Mouse (Mus musculus): ENCODE data around the gene Ppp1r3f. TPM values are rescaled to one million over a fixed set of nuclear protein-coding genes. Genes with fewer than 3 reads are reported as not detected.

Gene Ppp1r3f
- total and polyA plus RNA-seq, 2 experiments from 2014 or later: 1.5 to 3.5 TPM

DNA sequence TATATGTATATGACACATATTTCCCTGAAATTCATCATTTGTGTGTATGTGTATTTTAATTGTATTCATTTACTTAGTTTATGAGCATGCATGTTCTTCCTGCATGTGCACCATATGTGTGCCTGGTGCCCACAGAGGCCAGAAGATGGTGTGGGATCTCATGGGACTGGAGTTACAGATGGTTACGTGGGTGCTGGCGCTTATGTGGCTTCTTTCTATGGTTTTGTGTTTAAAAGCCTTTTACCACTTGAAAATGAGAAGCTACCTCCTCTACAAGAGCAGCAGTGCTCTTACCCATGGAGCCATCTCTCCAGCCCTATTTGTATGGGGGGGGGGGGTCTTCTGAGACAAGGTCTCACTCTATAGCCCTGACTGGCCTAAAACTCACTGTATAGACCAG, 7.1 kb upstream of the Ppp1r3f start:
- H3K27ac ChIP-seq (ENCODE audit: low read depth): no peak overlapping the region
- TF ChIP-seq CTCF (IDR thresholded peaks at IDR 0.05; ENCODE audit: low read depth): no peak
- TF ChIP-seq EP300 (IDR thresholded peaks at IDR 0.05; ENCODE audit: low read depth): no peak
- DNase-seq (ENCODE audit: low spot score) (no peak), ATAC-seq (ENCODE audit: insufficient read depth, low read depth) (no peak)
- WGBS: 72% methylated on average over 2 of the region's 2 CpGs
- no peaks in the 10 kb centered on the region for H3K4me1 ChIP-seq (ENCODE audit: control insufficient read depth, insufficient read depth)
- H3K4me3 ChIP-seq (ENCODE audit: low read depth, low read length): no peak overlapping the region
- H3K9me3 ChIP-seq (replicated peaks; ENCODE audit: control insufficient read depth, low read length): no peaks in the 10 kb centered on the region
- H3K27me3 ChIP-seq (ENCODE audit: control insufficient read depth, insufficient read depth, low read length): no peaks in the 10 kb centered on the region
- no peaks in the 10 kb centered on the region for H3K36me3 ChIP-seq (replicated peaks; ENCODE audit: control insufficient read depth, insufficient read depth, low read length)
- H3K9ac ChIP-seq (replicated peaks; ENCODE audit: low read depth, low read length): no peak overlapping the region
- H3K4me2 ChIP-seq (ENCODE audit: low read depth, low read length): no peak overlapping the region

DNA sequence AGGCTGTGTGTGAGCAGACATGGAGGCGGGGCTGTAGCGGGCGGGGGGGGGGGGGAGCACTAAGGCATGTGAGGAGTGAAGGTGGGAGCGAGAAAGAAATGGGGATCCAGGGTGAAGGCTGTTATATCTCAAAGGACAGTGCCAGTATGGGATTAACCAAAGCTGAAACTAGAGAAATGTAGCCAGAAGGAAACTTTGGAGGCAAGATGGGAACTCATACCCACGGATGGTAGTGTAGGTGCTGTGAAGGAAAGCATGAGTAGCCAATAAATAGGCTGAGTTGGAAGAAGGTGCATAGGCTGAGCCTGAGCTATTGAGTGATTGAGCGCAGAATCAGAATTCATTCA, 775 bp upstream of the Ppp1r3f start:
- Histone ChIP-seq H3K9me3 (replicated peaks; ENCODE audit: control insufficient read depth, low read length) (no peaks in the 10 kb centered on the region), H3K4me1 (ENCODE audit: control insufficient read depth, insufficient read depth) (peaks cover 4% of the 10 kb centered on the region; the same call in 1 of the 2 replicates), H3K27me3 (ENCODE audit: control insufficient read depth, insufficient read depth, low read length) (no peaks in the 10 kb centered on the region), H3K9ac (replicated peaks; ENCODE audit: low read depth, low read length) (no peak overlapping the region), H3K36me3 (replicated peaks; ENCODE audit: control insufficient read depth, insufficient read depth, low read length) (no peaks in the 10 kb centered on the region), H3K4me2 (ENCODE audit: low read depth, low read length) (peak overlapping the region; percentile 67), H3K4me3 (ENCODE audit: low read depth, low read length) (peak overlapping the region; percentile 70), H3K27ac (ENCODE audit: low read depth) (no peak overlapping the region)
- ATAC-seq (ENCODE audit: insufficient read depth, low read depth): no peak
- no peak for DNase-seq (ENCODE audit: low spot score)
- TF ChIP-seq EP300 (IDR thresholded peaks at IDR 0.05; ENCODE audit: low read depth) (no peak), CTCF (IDR thresholded peaks at IDR 0.05; ENCODE audit: low read depth) (no peak)
- 30% methylated on average over 5 of the region's 6 CpGs for WGBS

DNA sequence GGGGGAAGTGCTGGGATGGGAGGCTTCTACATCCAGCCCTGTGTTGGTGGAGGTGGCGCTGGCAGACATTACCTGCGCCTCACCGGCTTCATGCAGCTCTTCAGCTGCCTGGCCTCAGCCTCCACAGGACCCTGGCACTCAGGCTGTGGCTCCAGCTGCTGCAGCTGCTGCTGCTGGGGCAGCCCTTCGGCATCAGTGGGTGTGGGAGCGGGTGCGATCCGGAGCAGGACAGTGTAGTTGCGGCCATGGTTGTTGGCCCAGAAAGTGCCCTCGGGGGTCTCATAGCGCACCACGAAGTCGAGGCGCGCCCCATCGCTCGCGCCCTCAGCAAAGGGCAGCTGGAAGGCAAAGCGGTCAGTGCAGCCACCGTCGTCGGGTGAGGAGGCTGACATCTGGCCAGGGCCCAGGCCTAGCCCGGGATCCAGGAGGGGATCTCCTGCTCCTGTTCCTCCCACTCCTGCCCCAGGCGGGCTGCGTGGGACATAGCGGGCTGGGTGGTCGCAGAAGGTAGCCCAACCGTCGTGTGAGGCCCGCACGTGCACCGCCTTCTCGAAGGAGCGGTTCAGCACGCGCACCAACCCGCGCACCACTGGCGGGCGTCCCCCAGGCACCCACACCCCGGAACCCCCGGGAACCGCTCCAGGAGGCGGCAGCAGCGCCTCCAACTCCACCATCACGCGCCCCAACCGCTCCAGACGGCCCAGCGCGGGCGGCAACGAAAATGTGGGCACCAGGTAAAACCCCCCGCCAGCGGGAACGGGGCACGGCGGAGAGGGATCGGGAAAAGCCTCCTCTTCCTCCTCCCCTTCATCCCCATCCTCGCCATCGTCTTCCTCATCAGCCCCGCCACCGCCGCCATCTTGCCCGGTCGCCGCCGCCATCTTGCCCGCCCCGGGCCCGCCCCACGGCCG, 652 bp downstream of the Ppp1r3f start, which contains the start of gene Foxp3:
Gene Foxp3, plus strand, starts transcription at position 469 of the 911 bp plus-strand sequence.
- ATAC-seq (ENCODE audit: insufficient read depth, low read depth) (peak; percentile 69), DNase-seq (ENCODE audit: low spot score) (no peak)
- Histone ChIP-seq H3K4me2 (ENCODE audit: low read depth, low read length) (peak within 1 kb of the TSS; percentile 67), H3K9ac (replicated peaks; ENCODE audit: low read depth, low read length) (peak within 1 kb of the TSS; percentile 74), H3K27me3 (ENCODE audit: control insufficient read depth, insufficient read depth, low read length) (no peaks in the 10 kb centered on the region), H3K4me1 (ENCODE audit: control insufficient read depth, insufficient read depth) (peaks cover 4% of the 10 kb centered on the region; the same call in 1 of the 2 replicates), H3K4me3 (ENCODE audit: low read depth, low read length) (peak within 1 kb of the TSS; percentile 70), H3K36me3 (replicated peaks; ENCODE audit: control insufficient read depth, insufficient read depth, low read length) (no peaks in the 10 kb centered on the region), H3K9me3 (replicated peaks; ENCODE audit: control insufficient read depth, low read length) (no peaks in the 10 kb centered on the region), H3K27ac (ENCODE audit: low read depth) (peak within 1 kb of the TSS; percentile 86)
- 26% methylated on average over 46 of the region's 72 CpGs for WGBS
- no peak for TF ChIP-seq CTCF (IDR thresholded peaks at IDR 0.05; ENCODE audit: low read depth)
- TF ChIP-seq EP300 (IDR thresholded peaks at IDR 0.05; ENCODE audit: low read depth): no peak

DNA sequence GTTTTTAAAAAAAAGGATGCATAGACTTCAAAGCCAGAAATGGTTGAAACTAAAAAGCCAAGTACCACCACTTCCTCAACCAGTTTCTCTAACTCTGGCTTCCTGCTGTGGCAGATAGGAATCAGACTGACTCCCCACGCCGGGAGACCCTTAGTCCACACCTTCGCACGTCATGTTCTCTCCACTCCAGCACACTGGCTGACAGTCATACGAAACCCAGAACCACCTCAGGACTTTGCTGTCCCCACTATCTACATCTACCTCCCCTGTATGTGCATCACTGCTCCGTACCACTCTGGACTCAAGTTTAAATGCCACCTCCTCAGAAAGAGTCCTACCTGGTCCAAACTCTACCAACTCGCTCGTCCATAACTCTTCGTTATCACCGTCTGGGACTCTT, 1.6 kb downstream of the Ppp1r3f start:
- DNase-seq (ENCODE audit: low spot score) (no peak), ATAC-seq (ENCODE audit: insufficient read depth, low read depth) (no peak)
- H3K27ac ChIP-seq (ENCODE audit: low read depth): no peak overlapping the region
- TF ChIP-seq EP300 (IDR thresholded peaks at IDR 0.05; ENCODE audit: low read depth): no peak
- TF ChIP-seq CTCF (IDR thresholded peaks at IDR 0.05; ENCODE audit: low read depth): no peak
- H3K4me3 ChIP-seq (ENCODE audit: low read depth, low read length): no peak overlapping the region
- 50% methylated on average over 10 of the region's 10 CpGs for WGBS
- H3K9me3 ChIP-seq (replicated peaks; ENCODE audit: control insufficient read depth, low read length): no peaks in the 10 kb centered on the region
- H3K4me2 ChIP-seq (ENCODE audit: low read depth, low read length): peak overlapping the region; percentile 67; the same call in 1 of the 2 replicates
- no peaks in the 10 kb centered on the region for H3K36me3 ChIP-seq (replicated peaks; ENCODE audit: control insufficient read depth, insufficient read depth, low read length)
- peaks cover 4% of the 10 kb centered on the region; the same call in 1 of the 2 replicates for H3K4me1 ChIP-seq (ENCODE audit: control insufficient read depth, insufficient read depth)
- H3K27me3 ChIP-seq (ENCODE audit: control insufficient read depth, insufficient read depth, low read length): no peaks in the 10 kb centered on the region
- no peak overlapping the region for H3K9ac ChIP-seq (replicated peaks; ENCODE audit: low read depth, low read length)

DNA sequence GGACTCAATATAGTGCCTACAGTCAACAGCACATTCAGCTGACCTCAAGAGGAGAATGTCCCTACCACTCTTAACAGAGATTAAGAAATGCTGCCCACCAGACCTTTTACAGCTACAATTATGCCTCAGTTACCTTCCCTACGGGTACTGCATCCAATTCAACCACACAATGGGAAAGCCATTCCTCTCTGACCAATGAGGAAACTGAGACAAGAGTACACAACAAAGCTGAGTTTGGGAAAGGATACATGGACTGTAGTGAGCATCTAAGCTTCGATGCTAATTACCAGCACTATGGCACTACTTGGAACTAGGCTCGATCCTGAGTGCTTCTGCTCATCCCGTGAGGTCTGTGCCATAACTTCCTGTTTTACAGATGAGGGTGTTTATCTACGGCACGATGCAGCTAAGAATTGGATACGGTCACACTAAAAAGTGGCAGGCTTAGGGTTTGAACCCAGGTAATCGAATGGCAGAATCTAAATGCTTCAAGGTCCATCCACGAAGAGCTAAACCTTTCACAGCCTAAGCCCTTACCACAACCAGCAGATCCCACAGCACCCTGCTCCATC, 2.4 kb downstream of the Ppp1r3f start:
- Histone ChIP-seq H3K4me1 (ENCODE audit: control insufficient read depth, insufficient read depth) (peaks cover 4% of the 10 kb centered on the region; the same call in 1 of the 2 replicates), H3K9me3 (replicated peaks; ENCODE audit: control insufficient read depth, low read length) (no peaks in the 10 kb centered on the region), H3K9ac (replicated peaks; ENCODE audit: low read depth, low read length) (no peak overlapping the region), H3K36me3 (replicated peaks; ENCODE audit: control insufficient read depth, insufficient read depth, low read length) (no peaks in the 10 kb centered on the region), H3K27me3 (ENCODE audit: control insufficient read depth, insufficient read depth, low read length) (no peaks in the 10 kb centered on the region), H3K4me3 (ENCODE audit: low read depth, low read length) (no peak overlapping the region), H3K27ac (ENCODE audit: low read depth) (no peak overlapping the region), H3K4me2 (ENCODE audit: low read depth, low read length) (no peak overlapping the region)
- WGBS: 79% methylated on average over 9 of the region's 9 CpGs
- no peak for DNase-seq (ENCODE audit: low spot score)
- no peak for TF ChIP-seq EP300 (IDR thresholded peaks at IDR 0.05; ENCODE audit: low read depth)
- TF ChIP-seq CTCF (IDR thresholded peaks at IDR 0.05; ENCODE audit: low read depth): no peak
- no peak for ATAC-seq (ENCODE audit: insufficient read depth, low read depth)

Data from heart, postnatal 0 days (tissue).